Mouse (Mus musculus) cerebellum, postnatal 14 days (tissue): Measurements from ENCODE around the gene Adam23.

Source experiments
- DNase-seq, 2 experiments: peaks; one replicate each; pipeline ENCODE4 v3.0.0; 2021; ENCODE audit warnings: mixed read lengths in 2 of 2

Adam23 gene

GRCm38 (mm10) chr1:63484646-63485045 lies 39.0 kb downstream of the Adam23 start:
- DNase-seq = no peak

GRCm38 (mm10) chr1:63486646-63487045 lies 41.0 kb downstream of the Adam23 start:
- no peak for DNase-seq

GRCm38 (mm10) chr1:63491001-63491400 lies 45.3 kb downstream of the Adam23 start:
- DNase-seq = no peak

- no peak for DNase-seq
These were observed 47.6 kb downstream of the Adam23 start for GRCm38 (mm10) chr1:63493325-63493724.

GRCm38 (mm10) chr1:63507386-63507785 lies 61.7 kb downstream of the Adam23 start:
- DNase-seq = no peak

- DNase-seq = no peak
These were observed 63.1 kb downstream of the Adam23 start for GRCm38 (mm10) chr1:63508801-63509200.

GRCm38 (mm10) chr1:63511416-63511815 lies 65.7 kb downstream of the Adam23 start:
- no peak for DNase-seq

GRCm38 (mm10) chr1:63517800-63518199 lies 72.1 kb downstream of the Adam23 start:
- peak in 1 of 2 experiments; percentile 10 for DNase-seq

- DNase-seq = no peak
These were observed 73.1 kb downstream of the Adam23 start for GRCm38 (mm10) chr1:63518814-63519213.

- no peak for DNase-seq
These were observed 84.2 kb downstream of the Adam23 start for GRCm38 (mm10) chr1:63529901-63530300.

GRCm38 (mm10) chr1:63534271-63534827 lies 88.7 kb downstream of the Adam23 start:
- DNase-seq = no peak

GRCm38 (mm10) chr1:63539884-63540613 lies 94.4 kb downstream of the Adam23 start:
- DNase-seq = no peak

GRCm38 (mm10) chr1:63544122-63544521 lies 98.4 kb downstream of the Adam23 start:
- DNase-seq = no peak

- no peak for DNase-seq
These were observed 107.3 kb downstream of the Adam23 start for GRCm38 (mm10) chr1:63553039-63553438.

- DNase-seq = peak in 1 of 2 experiments; percentile 31
These were observed 116.3 kb downstream of the Adam23 start for GRCm38 (mm10) chr1:63561772-63562520.

- no peak for DNase-seq
These were observed 118.2 kb downstream of the Adam23 start for GRCm38 (mm10) chr1:63563928-63564327.

GRCm38 (mm10) chr1:63566501-63566900 lies 120.8 kb downstream of the Adam23 start:
- DNase-seq = peak; percentile 66 to 71

GRCm38 (mm10) chr1:63567031-63567430 lies 121.3 kb downstream of the Adam23 start:
- DNase-seq = no peak

GRCm38 (mm10) chr1:63572229-63572628 lies 126.5 kb downstream of the Adam23 start:
- DNase-seq = peak; percentile 87 to 89

- DNase-seq = peak; percentile 26 to 39
These were observed 127.7 kb downstream of the Adam23 start for GRCm38 (mm10) chr1:63573432-63573831.

- DNase-seq = no peak
These were observed 128.3 kb downstream of the Adam23 start for GRCm38 (mm10) chr1:63573864-63574611.

GRCm38 (mm10) chr1:63576803-63577202 lies 131.1 kb downstream of the Adam23 start:
- DNase-seq = no peak

- DNase-seq = no peak
These were observed 133.5 kb downstream of the Adam23 start for GRCm38 (mm10) chr1:63579153-63579552.
